Mouse (Mus musculus) erythroblast, embryonic 14.5 days (primary cell): ENCODE data around the gene Mrpl20.

Experiments used
- GATA1 ChIP-seq: IDR thresholded peaks from 2 replicates; pipeline ENCODE4 v1.6.1; 2012; ENCODE audit warnings: low read length, inconsistent platforms, mixed read lengths
- TAL1 ChIP-seq: IDR thresholded peaks from 3 replicates; pipeline ENCODE4 v1.6.1; 2012; ENCODE audit warnings: low read length, inconsistent platforms, mixed read lengths

GRCm38 (mm10) chr4:155812665-155813181 lies 10.0 kb downstream of the Mrpl20 start:
- TF ChIP-seq GATA1 (no peak), TAL1 (no peak)
